Mouse (Mus musculus): ENCODE measurements around the gene Rheb.

GRCm38 (mm10) chr5:24876653-24877052, 34.2 kb upstream of the Rheb start:
- TF ChIP-seq CTCF (IDR thresholded peaks at IDR 0.05; ENCODE audit: control insufficient read depth, insufficient read depth, insufficient read length), result no peak
- TF ChIP-seq USF1 (IDR thresholded peaks at IDR 0.05; ENCODE audit: low read depth), result no peak
- no peak for TF ChIP-seq MYOG (IDR thresholded peaks at IDR 0.05; ENCODE audit: control insufficient read depth, extremely low read depth, insufficient read length)
